18 mouse cellular contexts compared by ENCODE assay signal in genomic region chr9:21670354-21670753, GRCm38 (mm10).
"Had no signal": no experiment of that assay in that cellular context is flagged by ENCODE, and none has a peak within 500 bp of the region (broad histone marks: within the 10 kb centered on the region; RNA-seq: fewer than 3 reads in every experiment).

No protein-coding gene starts in this region.

- H3K4me1 ChIP-seq: midbrain, embryonic 10.5 days; midbrain, embryonic 12.5 days; neural tube, embryonic 13.5 days; neural tube, embryonic 15.5 days had no signal

- H3K27ac ChIP-seq: midbrain, embryonic 10.5 days; midbrain, embryonic 12.5 days; neural tube, embryonic 13.5 days; neural tube, embryonic 15.5 days had no signal

- H3K9me3 ChIP-seq: midbrain, embryonic 10.5 days; midbrain, embryonic 12.5 days; neural tube, embryonic 13.5 days; neural tube, embryonic 15.5 days had no signal

- H3K4me3 ChIP-seq: midbrain, embryonic 10.5 days; midbrain, embryonic 12.5 days; myocyte; neural tube, embryonic 13.5 days; neural tube, embryonic 15.5 days had no signal

- H3K9ac ChIP-seq: lung, embryonic 14.5 days; midbrain, embryonic 12.5 days; neural tube, embryonic 13.5 days; neural tube, embryonic 15.5 days had no signal

- DNase-seq: lung, adult 18-20 months; lung, embryonic 14.5 days; lung, postnatal 10 days; lung, postnatal 4 days; midbrain, embryonic 14.5 days; retina, postnatal 1 day; right cerebral cortex, adult 18-20 months; right cerebral cortex, postnatal 25 days; right cerebral cortex, postnatal 4 days; spleen, adult 18-20 months; thymus, adult 18-20 months; thymus, postnatal 25 days; thymus, postnatal 4 days had no signal

- H3K27me3 ChIP-seq: midbrain, embryonic 12.5 days; neural tube, embryonic 13.5 days; neural tube, embryonic 15.5 days had no signal
